Mouse (Mus musculus) heart, embryonic 11.5 days (tissue): ENCODE measurements around the gene Cdkn2a. TPM values are rescaled to one million over a fixed set of nuclear protein-coding genes. Genes with fewer than 3 reads are reported as not detected.

ENCODE experiments used
- ATAC-seq: fragments of 200-750 bp; cut with Nextera tagmentation; replicated peaks from 2 replicates; pipeline ENCODE4 v1.8.0; 2017; ENCODE audit warnings: moderate library complexity; ENCODE audit not compliant: insufficient number of reproducible peaks, low FRiP score, low TSS enrichment
- H3K27ac ChIP-seq: fragments of 300-500 bp; sonication (generic); 2 replicates; pipeline ENCODE4 v1.5.1; 2014; ENCODE audit warnings: mild to moderate bottlenecking, low read depth, low read length
- H3K27me3 ChIP-seq: fragments of 300-500 bp; sonication (generic); 2 replicates; pipeline ENCODE4 v1.6.1; 2014; ENCODE audit warnings: mild to moderate bottlenecking, low read length, mixed read lengths; ENCODE audit not compliant: control insufficient read depth, insufficient read depth
- H3K36me3 ChIP-seq: fragments of 300-500 bp; sonication (generic); 2 replicates; pipeline ENCODE4 v1.6.1; 2014; ENCODE audit warnings: mild to moderate bottlenecking, low read length, moderate library complexity, mixed read lengths; ENCODE audit not compliant: control insufficient read depth, insufficient read depth
- H3K4me1 ChIP-seq: fragments of 300-500 bp; sonication (generic); 2 replicates; pipeline ENCODE4 v1.6.1; 2014; ENCODE audit warnings: low read length; ENCODE audit not compliant: control insufficient read depth, insufficient read depth
- H3K4me2 ChIP-seq: fragments of 300-500 bp; sonication (generic); 2 replicates; pipeline ENCODE4 v1.6.1; 2014; ENCODE audit warnings: mild to moderate bottlenecking, moderate library complexity
- H3K4me3 ChIP-seq: fragments of 300-500 bp; sonication (generic); 2 replicates; pipeline ENCODE4 v1.5.1; 2014; ENCODE audit warnings: low read depth, low read length
- H3K9ac ChIP-seq: fragments of 300-500 bp; sonication (generic); 2 replicates; pipeline ENCODE4 v1.6.1; 2014; ENCODE audit warnings: mild to moderate bottlenecking, low read depth, low read length, moderate library complexity
- H3K9me3 ChIP-seq: fragments of 300-500 bp; sonication (generic); replicated peaks from 2 replicates; pipeline ENCODE4 v1.6.1; 2016; ENCODE audit warnings: low read length; ENCODE audit not compliant: control insufficient read depth
- WGBS: fragments of 180-500 bp; shearing (Covaris S2); extraction: QIAGEN DNeasy Blood & Tissue Kit; methylation state at CpG from one replicate; pipeline ENCODE4 v1.1.7; 2014; ENCODE audit not compliant: insufficient replicate concordance; 5-methylcytosine and 5-hydroxymethylcytosine counted together
- polyA plus RNA-seq: library from polyadenylated mRNA; unstranded; fragments of >200 nt; fragmentation: Nextera tagmentation; extraction: Ambion mirVana; gene quantifications from 2 replicates; pipeline ENCODE4 v1.2.1, GENCODE M21; 2014

The Cdkn2a gene
- not detected in 2 replicates for polyA plus RNA-seq

DNA sequence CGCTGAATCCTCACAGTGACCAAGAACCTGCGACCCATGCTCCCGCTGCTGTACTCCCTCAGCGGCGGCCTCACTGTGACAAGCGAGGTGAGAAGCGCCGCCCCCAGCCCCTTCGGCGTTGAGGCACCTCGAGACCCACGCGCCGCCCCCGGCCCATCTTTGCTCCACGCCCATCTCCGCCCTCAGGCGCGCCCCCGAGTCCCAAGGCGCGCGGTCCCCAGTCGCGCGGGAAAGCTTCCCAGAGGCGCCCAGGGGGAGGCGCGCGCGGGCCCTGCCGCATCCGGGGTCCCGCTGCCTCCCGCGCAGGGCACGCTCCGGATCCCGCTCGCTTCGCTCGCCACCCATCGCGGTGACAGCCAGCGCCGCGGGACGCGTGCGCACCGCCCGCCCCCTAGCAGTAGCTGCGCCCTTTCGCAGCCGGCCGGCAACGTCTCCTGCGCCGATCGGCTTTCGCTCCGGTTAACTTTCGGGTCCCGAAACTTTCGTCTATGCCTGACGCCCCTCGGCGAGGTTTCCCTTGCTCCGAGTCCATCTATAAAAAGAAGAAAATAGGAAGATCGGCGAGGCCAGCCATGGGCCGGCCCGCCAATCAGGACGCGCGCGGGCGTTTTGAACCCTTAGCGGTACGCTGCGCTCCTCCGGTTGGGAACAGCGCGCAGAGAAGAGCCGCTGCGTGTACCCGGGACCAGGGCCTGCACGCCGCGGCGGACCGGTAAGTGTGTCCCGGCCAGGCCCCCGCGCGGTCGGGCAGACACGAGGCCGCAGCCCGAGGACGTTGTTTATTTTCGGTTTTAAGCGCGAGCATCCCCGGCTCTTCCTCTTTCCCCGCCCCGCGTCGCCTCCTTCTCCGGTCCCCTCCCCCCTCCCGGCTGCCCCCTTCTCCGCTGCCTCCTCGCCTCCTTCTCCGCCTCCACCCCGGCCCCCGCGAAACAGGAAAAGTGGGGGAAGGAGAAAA is at the start of gene Cdkn2a:
TSS of gene Cdkn2a (minus strand) at position 168 of the 955 bp plus-strand sequence.
- ATAC-seq = peak; percentile 76
- H3K27ac ChIP-seq = no peak within 1 kb of the TSS
- H3K27me3 ChIP-seq = peaks cover 79% of the 10 kb centered on the region
- WGBS = under 1% methylated on average over 114 of the region's 117 CpGs
- no peaks in the 10 kb centered on the region for H3K36me3 ChIP-seq
- H3K4me1 ChIP-seq = peaks cover 5% of the 10 kb centered on the region
- H3K4me2 ChIP-seq = peak within 1 kb of the TSS; percentile 93
- H3K9ac ChIP-seq = peak within 1 kb of the TSS; percentile 48
- peak within 1 kb of the TSS; percentile 64 for H3K4me3 ChIP-seq
- no peaks in the 10 kb centered on the region for H3K9me3 ChIP-seq

- H3K4me3 ChIP-seq = no peak overlapping the region
- H3K4me1 ChIP-seq = no peaks in the 10 kb centered on the region
- no peaks in the 10 kb centered on the region for H3K9me3 ChIP-seq
- 10% methylated on average over 13 of the region's 13 CpGs for WGBS
- H3K9ac ChIP-seq = no peak overlapping the region
- no peaks in the 10 kb centered on the region for H3K36me3 ChIP-seq
- H3K27me3 ChIP-seq = peaks cover 16% of the 10 kb centered on the region
- no peak overlapping the region for H3K27ac ChIP-seq
- ATAC-seq = no peak
- H3K4me2 ChIP-seq = no peak overlapping the region
Observed at GRCm38 (mm10) chr4:89313461-89313860, 19.0 kb upstream of the Cdkn2a start.

- ATAC-seq = peak; percentile 93
- Histone ChIP-seq H3K27ac (no peak within 1 kb of the TSS), H3K9me3 (no peaks in the 10 kb centered on the region), H3K27me3 (peaks cover 40% of the 10 kb centered on the region), H3K4me2 (peak within 1 kb of the TSS; percentile 97), H3K4me1 (no peaks in the 10 kb centered on the region; the same call in 1 of the 2 replicates), H3K9ac (peak within 1 kb of the TSS; percentile 58; the same call in 1 of the 2 replicates), H3K4me3 (peak within 1 kb of the TSS; percentile 63), H3K36me3 (no peaks in the 10 kb centered on the region)
- WGBS = under 1% methylated on average over 56 of the region's 61 CpGs
Observed at GRCm38 (mm10) chr4:89310491-89311254, 16.2 kb upstream of the Cdkn2a start, which contains the start of gene Cdkn2b. TSS of gene Cdkn2b (minus strand) at chr4:89311039.

GRCm38 (mm10) chr4:89309996-89310395 is 15.5 kb upstream of the Cdkn2a start:
- ATAC-seq = no peak
- Histone ChIP-seq H3K4me2 (peak overlapping the region; percentile 97), H3K9ac (no peak overlapping the region), H3K4me3 (peak overlapping the region; percentile 63; the same call in 1 of the 2 replicates), H3K27me3 (peaks cover 45% of the 10 kb centered on the region), H3K36me3 (no peaks in the 10 kb centered on the region), H3K4me1 (no peaks in the 10 kb centered on the region; the same call in 1 of the 2 replicates), H3K9me3 (no peaks in the 10 kb centered on the region), H3K27ac (no peak overlapping the region)
- 3% methylated on average over 11 of the region's 11 CpGs for WGBS

DNA sequence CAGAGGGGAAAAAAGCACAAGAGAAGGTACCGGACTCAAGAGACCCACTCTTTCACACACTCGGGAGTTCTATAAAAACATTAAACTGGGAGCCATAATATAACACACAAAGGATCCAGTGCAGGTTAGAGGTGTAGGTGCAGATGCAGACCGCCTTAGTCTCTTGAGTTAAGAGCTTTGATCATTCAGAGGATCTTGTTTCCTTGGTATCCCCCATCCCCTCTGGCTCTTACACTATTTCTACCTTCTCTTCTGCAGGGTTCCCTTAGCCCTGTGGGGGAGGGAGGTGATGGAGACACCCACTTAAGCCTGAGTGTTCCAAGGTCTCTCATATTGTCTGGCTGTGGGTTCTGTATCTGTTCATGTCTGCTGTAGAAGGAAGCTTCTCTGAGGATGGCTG is 13.5 kb upstream of the Cdkn2a start:
- H3K27me3 ChIP-seq = peaks cover 64% of the 10 kb centered on the region
- no peak overlapping the region for H3K4me3 ChIP-seq
- no peaks in the 10 kb centered on the region for H3K36me3 ChIP-seq
- H3K27ac ChIP-seq = no peak overlapping the region
- H3K4me2 ChIP-seq = no peak overlapping the region
- peaks cover 2% of the 10 kb centered on the region; the same call in 1 of the 2 replicates for H3K4me1 ChIP-seq
- 16% methylated on average over 3 of the region's 3 CpGs for WGBS
- H3K9ac ChIP-seq = no peak overlapping the region
- no peaks in the 10 kb centered on the region for H3K9me3 ChIP-seq
- no peak for ATAC-seq

- peaks cover 71% of the 10 kb centered on the region for H3K27me3 ChIP-seq
- no peak overlapping the region for H3K4me2 ChIP-seq
- ATAC-seq = no peak
- peaks cover 2% of the 10 kb centered on the region; the same call in 1 of the 2 replicates for H3K4me1 ChIP-seq
- H3K4me3 ChIP-seq = no peak overlapping the region
- no peaks in the 10 kb centered on the region for H3K36me3 ChIP-seq
- H3K9me3 ChIP-seq = no peaks in the 10 kb centered on the region
- H3K27ac ChIP-seq = no peak overlapping the region
- 3% methylated on average over 25 of the region's 25 CpGs for WGBS
- H3K9ac ChIP-seq = no peak overlapping the region
Observed at GRCm38 (mm10) chr4:89306798-89307365, 12.4 kb upstream of the Cdkn2a start.

DNA sequence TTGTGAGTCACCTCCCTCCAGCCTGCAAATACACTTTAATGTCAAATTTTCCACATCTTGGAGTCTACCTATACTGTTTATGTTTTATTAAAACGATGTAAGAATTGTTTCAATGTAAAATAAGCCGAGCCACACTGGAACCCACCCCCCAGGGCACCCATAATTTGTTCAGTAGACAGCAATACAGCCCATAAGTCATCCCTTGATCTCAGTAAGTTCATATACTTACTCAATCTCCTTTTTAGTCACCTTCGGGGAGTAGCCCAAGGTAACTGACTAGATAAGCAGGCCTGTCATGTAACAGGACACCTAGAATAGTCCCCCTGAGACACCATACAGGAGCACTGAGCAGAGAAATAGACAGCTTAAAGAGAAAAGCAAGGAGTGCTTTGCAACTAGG is 11.2 kb upstream of the Cdkn2a start:
- peaks cover 79% of the 10 kb centered on the region for H3K27me3 ChIP-seq
- H3K9me3 ChIP-seq = no peaks in the 10 kb centered on the region
- H3K4me2 ChIP-seq = no peak overlapping the region
- H3K27ac ChIP-seq = no peak overlapping the region
- no peak overlapping the region for H3K4me3 ChIP-seq
- H3K9ac ChIP-seq = no peak overlapping the region
- peaks cover 2% of the 10 kb centered on the region; the same call in 1 of the 2 replicates for H3K4me1 ChIP-seq
- no peaks in the 10 kb centered on the region for H3K36me3 ChIP-seq
- WGBS = 6% methylated on average over 3 of the region's 3 CpGs
- ATAC-seq = no peak
